Mouse (Mus musculus) intestine, embryonic 16.5 days (tissue): ENCODE measurements around the gene Rnf224. TPM values are rescaled to one million over a fixed set of nuclear protein-coding genes. Genes with fewer than 3 reads are reported as not detected.

Experiments used
- ATAC-seq: fragments of 200-750 bp; cut with Nextera tagmentation; 2 replicates; pipeline ENCODE4 v1.8.0; 2017; ENCODE audit warnings: moderate TSS enrichment, moderate library complexity
- H3K27ac ChIP-seq: fragments of 300-500 bp; sonication (generic); 2 replicates; pipeline ENCODE4 v1.5.1; 2014; ENCODE audit warnings: mild to moderate bottlenecking, low read length
- H3K27me3 ChIP-seq: fragments of 300-500 bp; sonication (generic); replicated peaks from 2 replicates; pipeline ENCODE4 v1.6.1; 2014; ENCODE audit warnings: low read length, control low read depth, mixed read lengths; ENCODE audit not compliant: control insufficient read depth, insufficient read depth
- H3K36me3 ChIP-seq: fragments of 300-500 bp; sonication (generic); 2 replicates; pipeline ENCODE4 v1.6.1; 2014; ENCODE audit warnings: low read length, control low read depth; ENCODE audit not compliant: control insufficient read depth, insufficient read depth
- H3K4me1 ChIP-seq: fragments of 300-500 bp; sonication (generic); 2 replicates; pipeline ENCODE4 v1.6.1; 2014; ENCODE audit warnings: low read length, control low read depth, mixed read lengths; ENCODE audit not compliant: control insufficient read depth, insufficient read depth
- H3K4me2 ChIP-seq: fragments of 300-500 bp; sonication (generic); 2 replicates; pipeline ENCODE4 v1.6.1; 2014; ENCODE audit warnings: low read depth, low read length, control low read depth
- H3K4me3 ChIP-seq: fragments of 300-500 bp; sonication (generic); 2 replicates; pipeline ENCODE4 v1.5.1; 2014; ENCODE audit warnings: mild to moderate bottlenecking, low read length
- H3K9ac ChIP-seq: fragments of 300-500 bp; sonication (generic); 2 replicates; pipeline ENCODE4 v1.6.1; 2014; ENCODE audit warnings: low read depth, low read length
- H3K9me3 ChIP-seq: fragments of 300-500 bp; sonication (generic); 2 replicates; pipeline ENCODE4 v1.6.1; 2016; ENCODE audit warnings: low read length, control low read depth; ENCODE audit not compliant: control insufficient read depth
- WGBS: fragments of 180-500 bp; shearing (Covaris S2); extraction: QIAGEN DNeasy Blood & Tissue Kit; methylation state at CpG from one replicate; pipeline ENCODE4 v1.1.7; 2014; 5-methylcytosine and 5-hydroxymethylcytosine counted together
- polyA plus RNA-seq: library from polyadenylated mRNA; unstranded; fragments of >200 nt; fragmentation: Nextera tagmentation; extraction: Ambion mirVana; gene quantifications from 2 replicates; pipeline ENCODE4 v1.2.1, GENCODE M21; 2015

The Rnf224 gene
- polyA plus RNA-seq, 1 experiment from 2014 or later, result 0.37 TPM

GRCm38 (mm10) chr2:25195211-25196156 lies 41.1 kb downstream of the Rnf224 start:
- H3K4me1 ChIP-seq, result peaks cover 32% of the 10 kb centered on the region
- no peaks in the 10 kb centered on the region for H3K9me3 ChIP-seq
- peak overlapping the region; percentile 76 for H3K4me2 ChIP-seq
- WGBS, result 15% methylated on average over 55 of the region's 55 CpGs
- H3K36me3 ChIP-seq, result no peaks in the 10 kb centered on the region; the same call in 1 of the 2 replicates
- peak overlapping the region; percentile 68 for H3K9ac ChIP-seq
- peak; percentile 64 for ATAC-seq
- H3K27me3 ChIP-seq, result no peaks in the 10 kb centered on the region
- H3K27ac ChIP-seq, result peak overlapping the region; percentile 86
- peak overlapping the region; percentile 54 for H3K4me3 ChIP-seq

DNA sequence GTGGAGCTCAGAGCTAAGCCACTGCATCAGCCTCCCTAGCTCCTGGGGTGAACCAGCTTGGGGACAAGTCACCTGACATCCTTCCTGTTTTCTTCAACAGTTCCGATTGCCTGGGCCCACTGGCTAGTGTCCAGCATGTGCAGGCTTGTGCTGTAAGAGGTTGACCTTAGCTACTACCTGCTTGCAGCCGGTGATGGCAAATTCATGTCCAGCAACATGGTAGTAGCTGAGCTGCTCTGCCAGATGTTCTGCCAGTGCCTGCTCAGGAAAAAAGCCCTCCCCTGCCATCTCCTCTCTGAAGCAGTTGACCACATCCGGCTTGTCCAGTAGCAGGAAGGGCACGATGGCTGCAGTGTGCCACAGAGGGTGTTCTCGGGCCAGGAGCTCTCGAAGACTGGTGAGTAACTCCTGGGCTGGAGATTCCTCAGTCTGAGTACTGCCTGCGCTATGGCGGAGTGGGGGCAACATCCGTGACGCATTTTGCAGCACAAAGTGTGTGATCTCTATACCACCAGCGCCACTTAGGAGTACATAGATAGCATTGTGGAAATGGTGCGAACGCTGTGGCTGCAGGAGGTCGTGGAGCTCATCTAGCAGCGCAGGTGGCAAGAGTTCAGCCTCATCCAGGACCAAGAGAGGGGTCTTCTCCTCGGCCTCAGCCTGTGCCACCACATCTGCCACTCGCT lies 42.0 kb downstream of the Rnf224 start:
- H3K4me1 ChIP-seq, result peaks cover 32% of the 10 kb centered on the region
- no peaks in the 10 kb centered on the region for H3K27me3 ChIP-seq
- peak overlapping the region; percentile 54 for H3K4me3 ChIP-seq
- peak overlapping the region; percentile 76 for H3K4me2 ChIP-seq
- peak overlapping the region; percentile 68 for H3K9ac ChIP-seq
- no peaks in the 10 kb centered on the region for H3K9me3 ChIP-seq
- 80% methylated on average over 17 of the region's 17 CpGs for WGBS
- no peaks in the 10 kb centered on the region; the same call in 1 of the 2 replicates for H3K36me3 ChIP-seq
- no peak for ATAC-seq
- peak overlapping the region; percentile 86 for H3K27ac ChIP-seq

GRCm38 (mm10) chr2:25194006-25194405 lies 42.6 kb downstream of the Rnf224 start:
- peak overlapping the region; percentile 68 for H3K9ac ChIP-seq
- H3K4me1 ChIP-seq, result peaks cover 31% of the 10 kb centered on the region
- H3K27ac ChIP-seq, result peak overlapping the region; percentile 84; the same call in 1 of the 2 replicates
- no peaks in the 10 kb centered on the region for H3K27me3 ChIP-seq
- peak overlapping the region; percentile 54 for H3K4me3 ChIP-seq
- ATAC-seq, result no peak
- H3K9me3 ChIP-seq, result no peaks in the 10 kb centered on the region
- no peaks in the 10 kb centered on the region for H3K36me3 ChIP-seq
- peak overlapping the region; percentile 76 for H3K4me2 ChIP-seq
- WGBS, result 77% methylated on average over 5 of the region's 5 CpGs

DNA sequence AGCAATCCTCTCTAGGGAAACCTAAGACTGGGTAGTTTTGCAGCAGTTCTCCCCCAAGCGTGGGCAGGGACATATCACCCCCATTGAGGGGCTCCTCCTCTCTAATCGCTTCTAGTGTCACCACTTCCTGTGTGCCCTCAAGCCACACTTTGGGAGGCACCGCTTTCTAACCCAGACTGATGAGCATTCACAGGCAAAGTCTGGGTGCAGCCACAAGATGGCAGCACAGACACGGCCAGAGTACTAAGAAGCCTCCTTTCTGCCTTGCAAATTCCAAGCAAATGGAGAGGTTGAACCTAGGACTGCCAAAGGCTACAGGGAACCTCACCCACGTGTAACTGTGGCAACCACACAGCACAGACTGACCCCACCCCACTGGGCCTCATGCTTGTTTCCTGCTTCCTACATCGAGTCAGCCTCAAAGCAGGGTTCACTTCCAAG lies 43.2 kb downstream of the Rnf224 start:
- Histone ChIP-seq H3K27me3 (no peaks in the 10 kb centered on the region), H3K4me1 (peaks cover 28% of the 10 kb centered on the region), H3K4me3 (peak overlapping the region; percentile 29), H3K36me3 (no peaks in the 10 kb centered on the region), H3K9me3 (no peaks in the 10 kb centered on the region), H3K27ac (peak overlapping the region; percentile 84), H3K4me2 (peak overlapping the region; percentile 76), H3K9ac (peak overlapping the region; percentile 68; the same call in 1 of the 2 replicates)
- ATAC-seq, result peak; percentile 75
- 2% methylated on average over 6 of the region's 6 CpGs for WGBS

DNA sequence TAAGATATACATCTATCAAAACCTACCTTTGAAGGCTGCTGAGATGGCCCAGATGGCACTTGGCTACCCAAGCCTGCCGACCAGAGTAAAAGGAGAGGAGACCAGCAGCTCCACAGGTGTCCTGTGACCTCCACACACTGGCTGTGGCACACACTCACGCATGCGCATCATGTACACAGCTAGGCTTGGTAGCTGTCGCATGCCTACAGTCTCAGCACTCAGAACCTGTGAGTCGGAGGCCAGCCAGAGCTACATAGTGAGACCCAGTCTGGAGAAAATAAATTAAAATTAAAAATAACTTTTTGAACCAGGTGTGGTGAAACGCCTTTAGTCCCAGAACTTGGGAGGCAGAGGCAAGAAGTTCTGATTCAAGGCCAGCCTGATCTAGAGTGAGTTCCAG lies 48.7 kb downstream of the Rnf224 start:
- Histone ChIP-seq H3K4me3 (no peak overlapping the region), H3K9ac (no peak overlapping the region), H3K4me1 (peaks cover 4% of the 10 kb centered on the region; the same call in 1 of the 2 replicates), H3K4me2 (no peak overlapping the region), H3K9me3 (no peaks in the 10 kb centered on the region), H3K27ac (no peak overlapping the region), H3K27me3 (0 out of 2 replicates have a peak, but pooled peaks cover 3% of the 10 kb centered on the region), H3K36me3 (no peaks in the 10 kb centered on the region)
- ATAC-seq, result no peak
- 80% methylated on average over 6 of the region's 6 CpGs for WGBS

DNA sequence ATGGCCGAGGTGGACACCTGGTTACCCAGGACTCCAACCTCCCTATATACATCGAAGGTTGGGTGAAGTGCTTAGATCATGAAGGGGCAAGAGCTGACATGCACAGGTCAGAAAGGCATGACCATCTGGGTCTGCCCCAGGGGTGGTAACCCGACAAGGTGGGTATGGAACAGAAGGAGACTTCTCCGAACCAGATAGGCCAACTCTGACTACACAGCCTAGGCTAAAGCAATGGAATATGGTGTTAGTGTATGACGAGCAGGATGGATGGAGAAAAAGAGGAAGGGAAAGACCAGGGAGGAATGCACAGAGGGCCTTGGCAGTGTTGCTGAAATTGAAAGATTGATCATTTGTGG lies 50.0 kb downstream of the Rnf224 start:
- 40% methylated on average over 5 of the region's 5 CpGs for WGBS

DNA sequence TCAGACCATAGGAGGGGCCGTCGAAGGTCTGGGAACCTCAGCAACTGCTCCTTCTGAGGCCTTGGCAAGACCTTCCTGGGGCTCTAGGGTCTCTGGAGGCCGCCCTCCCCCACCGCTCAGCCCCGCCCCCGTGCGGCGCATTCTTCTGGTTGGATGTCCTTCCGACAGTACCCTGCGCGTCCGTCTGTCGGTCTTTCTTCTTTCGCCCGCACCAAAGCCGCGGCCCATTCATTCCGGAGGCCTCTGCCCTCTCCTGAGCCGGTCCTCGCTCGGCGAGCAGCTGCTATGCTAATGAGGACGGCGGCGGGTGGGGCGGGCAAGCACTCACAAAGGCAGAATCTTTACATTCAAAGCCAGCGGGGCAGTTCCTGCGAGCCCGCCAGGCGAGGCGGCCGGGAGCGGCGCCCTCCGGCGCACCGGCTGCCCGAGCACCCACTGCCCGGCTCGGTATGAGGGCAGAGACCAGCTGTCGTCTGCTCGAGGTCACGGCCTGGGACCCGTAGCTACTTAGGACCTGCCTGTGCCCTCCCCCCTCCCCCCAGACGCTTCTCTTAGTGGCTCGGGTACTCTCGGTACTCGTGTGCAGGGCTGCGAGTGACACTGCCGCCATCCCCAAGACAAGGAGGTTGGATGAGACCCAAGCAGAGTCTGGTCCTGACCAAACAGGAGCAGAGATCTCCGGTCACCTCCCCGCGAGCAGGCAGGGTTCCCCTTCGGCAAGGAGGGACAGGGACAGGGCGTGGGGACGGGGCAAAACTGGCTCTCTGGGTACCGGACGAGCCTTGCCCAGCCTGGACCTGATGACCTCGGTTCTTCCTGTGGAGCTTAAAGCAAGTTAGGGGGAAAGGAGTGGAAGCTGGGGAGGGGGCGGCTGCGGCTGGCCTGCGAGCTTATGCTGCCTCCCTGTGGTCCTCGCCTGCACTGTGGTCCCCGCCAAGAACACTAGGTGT lies 50.7 kb downstream of the Rnf224 start:
- under 1% methylated on average over 62 of the region's 64 CpGs for WGBS
- Histone ChIP-seq H3K27me3 (peaks cover 3% of the 10 kb centered on the region; the same call in 1 of the 2 replicates), H3K4me2 (peak overlapping the region; percentile 94), H3K27ac (peak overlapping the region; percentile 75), H3K9me3 (no peaks in the 10 kb centered on the region), H3K4me3 (peak overlapping the region; percentile 54), H3K9ac (peak overlapping the region; percentile 72), H3K36me3 (no peaks in the 10 kb centered on the region), H3K4me1 (peaks cover 4% of the 10 kb centered on the region; the same call in 1 of the 2 replicates)
- ATAC-seq, result peak; percentile 70

More for the DNA sequence above, 50.0 kb downstream of the Rnf224 start:
- Histone ChIP-seq H3K9me3 (no peaks in the 10 kb centered on the region), H3K27me3 (peaks cover 3% of the 10 kb centered on the region; the same call in 1 of the 2 replicates), H3K36me3 (no peaks in the 10 kb centered on the region), H3K27ac (no peak overlapping the region), H3K4me2 (peak overlapping the region; percentile 94), H3K4me1 (peaks cover 4% of the 10 kb centered on the region; the same call in 1 of the 2 replicates), H3K9ac (no peak overlapping the region; the same call in 1 of the 2 replicates), H3K4me3 (peak overlapping the region; percentile 54)
- ATAC-seq, result no peak

DNA sequence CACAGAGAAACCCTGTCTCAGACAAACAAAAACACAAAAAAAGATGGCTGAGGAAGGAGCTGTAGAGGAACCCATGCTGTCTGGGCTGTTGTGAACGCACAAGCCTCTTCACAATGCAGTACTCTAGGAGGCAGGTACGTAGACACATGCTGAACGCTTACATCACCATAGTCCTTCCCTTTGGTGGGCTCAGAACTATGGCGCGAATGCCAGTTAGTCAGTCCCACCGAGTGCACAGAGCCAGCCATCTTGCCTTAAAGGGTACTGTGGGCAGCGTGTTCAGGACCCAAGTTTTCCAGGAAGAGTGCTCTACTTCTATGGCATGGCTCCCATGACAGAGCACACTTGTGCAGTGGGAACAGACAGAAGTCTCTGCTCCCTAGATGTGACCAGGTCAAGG lies 52.1 kb downstream of the Rnf224 start:
- WGBS, result 91% methylated on average over 7 of the region's 7 CpGs

More for the DNA sequence above, 52.1 kb downstream of the Rnf224 start:
- no peak overlapping the region for H3K4me3 ChIP-seq
- no peak overlapping the region for H3K4me2 ChIP-seq
- no peak for ATAC-seq
- H3K27me3 ChIP-seq, result peaks cover 9% of the 10 kb centered on the region
- H3K9ac ChIP-seq, result no peak overlapping the region
- peaks cover 11% of the 10 kb centered on the region for H3K4me1 ChIP-seq
- no peaks in the 10 kb centered on the region for H3K9me3 ChIP-seq
- no peak overlapping the region for H3K27ac ChIP-seq
- no peaks in the 10 kb centered on the region for H3K36me3 ChIP-seq
